Mouse (Mus musculus) activated CD4-positive, CD25-positive, alpha-beta regulatory T cell, adult 4 months (primary cell): ENCODE results near the gene Lamtor1. TPM values are rescaled to one million over a fixed set of nuclear protein-coding genes. Genes with fewer than 3 reads are reported as not detected.

Experiments used
- ATAC-seq: one replicate; pipeline ENCODE4 v1.8.0; 2017
- polyA plus RNA-seq, 2 experiments: library from polyadenylated mRNA; unstranded; fragments of 100-300 nt; shearing (Covaris generic); gene quantifications; one replicate each; pipeline ENCODE4 v1.2.1; 2017

Gene Lamtor1
- 100 to 1,000 TPM; 127 to 131 TPM for polyA plus RNA-seq

GRCm38 (mm10) chr7:101905561-101906286, at the start of gene Lamtor1:
Gene Lamtor1, plus strand, starts transcription at chr7:101905904.
- ATAC-seq = peak; percentile 98

GRCm38 (mm10) chr7:101857094-101857493, 48.6 kb upstream of the Lamtor1 start, which contains the start of gene Folr2:
Gene Folr2, minus strand, starts transcription at chr7:101857194.
- no peak for ATAC-seq

- no peak for ATAC-seq
These were observed 47.3 kb upstream of the Lamtor1 start for GRCm38 (mm10) chr7:101858362-101858761.

- ATAC-seq = no peak
These were observed 44.7 kb upstream of the Lamtor1 start for GRCm38 (mm10) chr7:101860978-101861377.

DNA sequence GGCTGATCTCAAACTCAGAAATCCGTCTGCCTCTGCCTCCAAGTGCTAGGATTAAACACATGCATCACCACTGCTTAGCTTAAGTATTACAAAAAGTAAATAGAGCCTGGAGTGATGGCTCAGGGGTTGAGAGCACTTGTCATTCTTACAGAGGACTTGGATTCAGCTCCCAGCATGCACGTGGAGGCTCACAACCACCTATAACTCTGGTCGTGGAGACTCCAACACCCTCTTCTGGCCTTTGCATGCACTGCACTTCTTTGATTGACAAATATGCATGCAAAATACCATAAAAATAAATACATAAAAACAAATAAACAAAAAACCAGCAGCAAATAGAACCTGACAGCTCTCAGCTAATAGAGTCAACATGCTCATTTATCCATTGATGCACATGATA, 43.4 kb upstream of the Lamtor1 start:
- ATAC-seq = no peak

DNA sequence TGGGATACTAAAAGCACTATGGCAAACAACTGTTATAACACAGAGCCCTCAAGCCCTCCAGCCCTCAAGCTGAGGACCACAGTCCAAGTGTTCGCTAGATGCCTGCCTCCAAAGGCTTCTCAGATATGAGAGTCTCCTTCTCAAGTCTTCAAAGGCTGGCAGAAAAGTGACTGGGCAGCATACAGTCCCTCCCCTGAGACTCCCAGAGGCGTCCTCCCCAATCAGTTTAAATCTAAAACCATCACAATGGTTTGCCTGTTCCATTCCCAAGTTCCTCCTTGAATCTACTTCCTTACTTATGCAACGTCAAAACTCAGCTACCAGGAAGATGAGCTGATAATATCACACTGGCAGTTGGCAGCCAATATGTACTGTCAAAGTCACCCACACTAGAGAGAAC, 42.3 kb upstream of the Lamtor1 start, which contains the start of gene Anapc15:
Gene Anapc15, plus strand, starts transcription at position 301 of the 400 bp plus-strand sequence.
- no peak for ATAC-seq

- no peak for ATAC-seq
These were observed 39.0 kb upstream of the Lamtor1 start for GRCm38 (mm10) chr7:101866491-101867265.

GRCm38 (mm10) chr7:101867482-101867881, 38.2 kb upstream of the Lamtor1 start:
- no peak for ATAC-seq

DNA sequence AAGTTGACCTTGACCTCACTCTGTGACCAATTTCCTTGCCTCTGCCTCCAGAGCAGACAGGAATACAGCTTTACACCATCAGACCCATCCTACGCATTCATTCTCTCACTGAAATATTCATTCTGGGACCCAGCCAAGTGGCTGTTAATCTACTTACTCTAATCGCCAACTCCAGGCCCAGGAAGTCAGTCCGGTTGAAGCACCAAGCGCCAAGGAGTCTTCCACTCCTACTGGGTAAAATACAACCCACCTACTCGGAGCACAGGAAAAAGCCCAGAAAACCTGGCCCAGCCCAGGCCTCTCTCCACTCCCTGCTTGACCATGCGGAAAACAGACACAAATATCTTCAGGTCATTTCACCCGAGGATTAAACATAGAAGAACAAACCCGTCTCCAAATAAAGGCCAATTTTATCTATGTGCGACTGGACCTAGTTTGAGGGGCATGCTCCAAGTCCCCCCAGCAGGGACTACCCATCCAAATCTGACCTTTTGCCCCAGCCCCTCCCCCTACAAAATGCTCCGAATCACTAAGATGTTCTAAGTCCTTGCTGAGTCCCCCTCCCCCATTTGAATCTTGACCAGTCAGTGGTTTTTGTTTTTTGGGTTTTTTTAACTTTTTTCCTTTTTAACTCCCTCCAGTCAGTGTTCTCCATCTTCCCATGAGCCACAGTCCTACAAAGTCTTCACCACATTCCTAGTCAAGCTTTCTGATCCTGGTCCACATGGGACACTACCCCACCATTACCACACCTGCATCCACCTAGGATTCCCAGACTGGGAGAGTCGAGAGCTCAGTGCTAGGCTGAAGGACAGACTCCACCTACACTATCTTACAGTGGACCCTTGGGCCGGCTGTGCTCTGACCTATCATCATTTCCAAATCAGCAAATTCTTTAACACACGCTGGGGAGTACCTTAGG, 37.2 kb upstream of the Lamtor1 start:
- ATAC-seq = no peak

GRCm38 (mm10) chr7:101869163-101869500, 36.6 kb upstream of the Lamtor1 start:
- ATAC-seq = no peak

GRCm38 (mm10) chr7:101870629-101871028, 35.1 kb upstream of the Lamtor1 start, which contains the start of gene Folr1:
Gene Folr1, minus strand, starts transcription at chr7:101870788.
- ATAC-seq = no peak

GRCm38 (mm10) chr7:101871296-101871695, 34.4 kb upstream of the Lamtor1 start:
- ATAC-seq = no peak

DNA sequence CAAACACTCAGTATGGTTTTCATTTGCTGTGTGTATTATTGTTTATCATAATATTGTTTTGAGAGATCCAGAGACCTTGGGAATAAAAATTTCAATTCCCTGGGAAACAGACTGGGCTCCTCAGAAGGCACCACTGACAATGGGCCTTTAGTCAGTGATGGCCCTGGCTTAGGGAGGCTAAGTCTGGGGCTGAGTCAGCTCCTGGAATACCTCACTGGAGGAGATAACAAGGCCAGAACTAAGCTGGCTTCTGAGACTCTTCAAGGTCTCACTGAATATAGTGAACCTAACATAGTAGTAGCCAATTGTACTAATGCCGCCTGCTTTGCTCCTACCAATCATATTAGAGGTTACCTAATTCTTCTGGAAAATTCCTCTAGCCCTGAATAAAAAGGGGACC, 29.7 kb upstream of the Lamtor1 start:
- ATAC-seq = no peak

DNA sequence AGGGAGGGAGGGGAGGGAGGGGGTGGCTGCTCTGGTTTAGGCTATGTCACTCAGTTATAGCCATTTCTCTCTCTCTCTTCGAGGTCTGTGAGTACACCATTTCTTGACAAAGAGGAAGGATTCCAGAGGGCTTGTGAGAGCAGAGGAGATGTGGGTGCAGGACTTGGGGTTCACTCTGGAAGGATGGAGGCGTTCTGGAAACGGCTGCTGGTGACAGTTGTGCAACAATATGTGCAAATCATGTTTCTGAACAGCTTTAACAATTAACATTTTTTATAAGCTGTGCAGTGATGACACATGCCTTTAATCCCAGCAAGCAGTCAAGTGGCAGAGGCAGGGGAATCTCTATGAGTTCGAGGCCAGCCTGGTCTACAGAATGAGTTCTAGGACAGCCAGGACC, 24.8 kb upstream of the Lamtor1 start:
- ATAC-seq = no peak

DNA sequence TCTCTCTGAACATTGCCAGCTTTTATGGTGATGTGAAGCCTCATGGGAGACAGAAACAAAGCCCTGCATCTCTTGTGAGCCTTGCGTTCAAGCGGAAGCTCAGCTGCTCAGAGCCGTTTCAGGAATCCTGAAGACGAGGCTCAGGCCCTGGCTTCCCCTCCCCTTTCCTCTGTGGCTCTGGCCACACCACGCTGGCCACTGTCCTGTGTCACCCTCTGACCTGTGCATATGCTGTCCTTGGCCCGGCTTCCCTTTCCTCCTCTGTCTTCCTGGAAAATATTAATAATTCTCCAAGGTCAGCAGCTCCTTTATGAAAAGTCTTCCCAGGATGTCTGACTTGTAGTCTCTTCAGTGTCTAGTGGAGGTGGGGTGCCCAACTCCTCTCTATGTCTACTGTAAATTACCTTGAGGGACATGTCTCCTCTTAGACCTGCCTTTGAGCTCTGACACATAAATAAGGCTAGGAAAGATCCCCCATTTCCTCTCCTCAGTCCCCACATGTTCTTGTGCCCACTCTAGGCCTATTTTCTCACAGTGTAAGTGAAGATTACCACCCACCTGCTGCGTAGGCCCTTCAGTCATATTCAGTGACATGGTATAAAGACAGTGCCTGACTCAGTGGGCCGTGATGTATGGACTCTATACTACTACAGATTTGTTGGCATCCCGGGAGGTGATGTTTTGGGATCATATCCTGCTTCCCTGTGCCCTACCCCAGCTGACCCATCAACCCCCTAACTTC, 23.1 kb upstream of the Lamtor1 start:
- no peak for ATAC-seq

DNA sequence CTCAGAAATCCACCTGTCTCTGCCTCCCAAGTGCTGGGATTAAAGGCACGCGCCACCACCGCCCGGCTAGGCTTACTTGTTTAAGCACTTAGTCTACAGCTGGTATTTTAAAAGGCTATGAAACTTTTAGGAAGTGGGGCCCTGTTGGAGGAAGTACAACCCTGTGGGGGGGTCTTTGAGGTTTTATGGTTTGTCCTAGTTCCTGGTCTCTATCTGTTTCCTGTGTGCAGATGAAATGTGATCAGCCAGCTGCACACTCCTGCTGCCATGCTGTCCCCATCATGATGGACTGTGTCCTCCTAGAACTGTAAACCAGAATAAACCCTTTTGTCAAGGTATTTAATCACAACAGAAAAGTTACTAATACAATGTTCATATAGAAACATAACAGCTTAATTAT, 21.5 kb upstream of the Lamtor1 start:
- no peak for ATAC-seq

DNA sequence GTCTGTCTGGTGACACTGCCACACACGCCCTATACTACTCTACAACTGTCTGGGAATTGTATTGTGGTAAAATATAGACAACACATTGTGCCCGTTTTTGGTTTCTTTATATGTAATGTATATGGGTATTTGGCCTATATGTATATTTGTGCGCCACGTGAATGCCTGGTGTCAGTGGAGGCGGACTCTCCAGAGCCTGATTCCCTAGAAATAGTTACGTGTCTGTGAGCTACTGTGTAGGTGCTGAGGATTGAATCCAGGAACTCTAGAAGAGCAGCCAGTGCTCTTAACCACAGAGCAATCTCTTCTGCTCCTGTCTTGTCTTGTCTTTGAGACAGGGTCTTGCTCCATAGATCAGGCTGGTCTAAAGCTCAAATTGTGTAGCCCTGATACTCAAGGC, 19.4 kb upstream of the Lamtor1 start:
- ATAC-seq = no peak

DNA sequence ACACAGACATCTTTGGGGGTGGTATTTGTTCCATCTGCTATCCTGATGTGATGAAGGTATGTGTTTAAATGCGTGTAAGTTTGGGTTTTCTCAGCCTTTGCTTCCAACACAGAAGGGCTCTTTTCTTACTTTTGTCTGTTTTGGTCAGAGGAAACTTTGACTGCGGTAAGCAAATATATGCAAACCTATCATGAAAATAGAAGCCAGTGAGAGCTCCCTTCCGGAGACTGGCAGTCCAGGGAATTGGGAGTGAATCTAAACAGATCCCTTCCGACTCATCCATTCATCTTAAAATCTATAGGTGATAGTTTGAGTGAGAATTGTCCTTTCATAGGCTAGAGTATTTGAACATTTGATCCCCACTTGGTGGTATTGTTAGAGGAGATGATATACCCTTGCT, 17.2 kb upstream of the Lamtor1 start:
- ATAC-seq = no peak

- no peak for ATAC-seq
These were observed 10.0 kb upstream of the Lamtor1 start for GRCm38 (mm10) chr7:101895695-101896094.

GRCm38 (mm10) chr7:101896104-101897066, 9.3 kb upstream of the Lamtor1 start:
- ATAC-seq = peak; percentile 90
